Mouse (Mus musculus) hindbrain, embryonic 16.5 days (tissue): ENCODE data around the gene Ap3s2. TPM values are rescaled to one million over a fixed set of nuclear protein-coding genes. Genes with fewer than 3 reads are reported as not detected.

Source experiments
- ATAC-seq: fragments of 200-750 bp; cut with Nextera tagmentation; 2 replicates; pipeline ENCODE4 v1.8.0; 2017; ENCODE audit warnings: moderate TSS enrichment, moderate library complexity
- H3K27ac ChIP-seq: fragments of 300-500 bp; sonication (generic); 2 replicates; pipeline ENCODE4 v1.5.1; 2014; ENCODE audit warnings: low read depth, mild to moderate bottlenecking, control low read depth, low read length, moderate library complexity
- H3K27me3 ChIP-seq: fragments of 300-500 bp; sonication (generic); replicated peaks from 2 replicates; pipeline ENCODE4 v1.6.1; 2014; ENCODE audit warnings: low read length; ENCODE audit not compliant: control insufficient read depth, insufficient read depth
- H3K36me3 ChIP-seq: fragments of 300-500 bp; sonication (generic); 2 replicates; pipeline ENCODE4 v1.6.1; 2014; ENCODE audit warnings: mild to moderate bottlenecking, low read length, moderate library complexity, mixed read lengths; ENCODE audit not compliant: control insufficient read depth, insufficient read depth
- H3K4me1 ChIP-seq: fragments of 300-500 bp; sonication (generic); 2 replicates; pipeline ENCODE4 v1.6.1; 2014; ENCODE audit warnings: low read depth, low read length; ENCODE audit not compliant: control insufficient read depth, insufficient read depth
- H3K4me2 ChIP-seq: fragments of 300-500 bp; sonication (generic); 2 replicates; pipeline ENCODE4 v1.6.1; 2014; ENCODE audit warnings: mild to moderate bottlenecking, low read length, control low read depth, moderate library complexity
- H3K4me3 ChIP-seq: fragments of 300-500 bp; sonication (generic); 2 replicates; pipeline ENCODE4 v1.5.1; 2014; ENCODE audit warnings: mild to moderate bottlenecking, low read length, control low read depth, moderate library complexity
- H3K9ac ChIP-seq: fragments of 300-500 bp; sonication (generic); 2 replicates; pipeline ENCODE4 v1.6.1; 2014; ENCODE audit warnings: low read depth, mild to moderate bottlenecking, control low read depth, low read length, moderate library complexity
- H3K9me3 ChIP-seq: fragments of 300-500 bp; sonication (generic); 2 replicates; pipeline ENCODE4 v1.6.1; 2014; ENCODE audit warnings: mild to moderate bottlenecking, low read length, moderate library complexity; ENCODE audit not compliant: control insufficient read depth
- WGBS: fragments of 180-500 bp; shearing (Covaris S2); extraction: QIAGEN DNeasy Blood & Tissue Kit; methylation state at CpG from one replicate; pipeline ENCODE4 v1.1.7; 2014; 5-methylcytosine and 5-hydroxymethylcytosine counted together
- polyA plus RNA-seq: library from polyadenylated mRNA; unstranded; fragments of >200 nt; fragmentation: Nextera tagmentation; extraction: Ambion mirVana; gene quantifications from 2 replicates; pipeline ENCODE4 v1.2.1, GENCODE M21; 2015

Ap3s2 gene
- polyA plus RNA-seq, 1 experiment from 2014 or later = 37.9 TPM

- H3K36me3 ChIP-seq = no peaks in the 10 kb centered on the region; the same call in 1 of the 2 replicates
- H3K4me1 ChIP-seq = no peaks in the 10 kb centered on the region
- no peaks in the 10 kb centered on the region for H3K9me3 ChIP-seq
- H3K27ac ChIP-seq = no peak overlapping the region
- 93% methylated on average over 1 of the region's 1 CpGs for WGBS
- no peak for ATAC-seq
- no peak overlapping the region for H3K4me3 ChIP-seq
- no peaks in the 10 kb centered on the region for H3K27me3 ChIP-seq
- no peak overlapping the region for H3K4me2 ChIP-seq
- no peak overlapping the region for H3K9ac ChIP-seq
These were observed 25.7 kb downstream of the Ap3s2 start for GRCm38 (mm10) chr7:79894790-79895189.

GRCm38 (mm10) chr7:79892576-79893428 is 27.6 kb downstream of the Ap3s2 start:
- no peak overlapping the region for H3K4me2 ChIP-seq
- 89% methylated on average over 6 of the region's 6 CpGs for WGBS
- H3K9ac ChIP-seq = no peak overlapping the region
- H3K27me3 ChIP-seq = no peaks in the 10 kb centered on the region
- ATAC-seq = no peak
- no peaks in the 10 kb centered on the region for H3K9me3 ChIP-seq
- H3K4me3 ChIP-seq = no peak overlapping the region
- no peaks in the 10 kb centered on the region; the same call in 1 of the 2 replicates for H3K36me3 ChIP-seq
- H3K4me1 ChIP-seq = no peaks in the 10 kb centered on the region
- no peak overlapping the region for H3K27ac ChIP-seq

DNA sequence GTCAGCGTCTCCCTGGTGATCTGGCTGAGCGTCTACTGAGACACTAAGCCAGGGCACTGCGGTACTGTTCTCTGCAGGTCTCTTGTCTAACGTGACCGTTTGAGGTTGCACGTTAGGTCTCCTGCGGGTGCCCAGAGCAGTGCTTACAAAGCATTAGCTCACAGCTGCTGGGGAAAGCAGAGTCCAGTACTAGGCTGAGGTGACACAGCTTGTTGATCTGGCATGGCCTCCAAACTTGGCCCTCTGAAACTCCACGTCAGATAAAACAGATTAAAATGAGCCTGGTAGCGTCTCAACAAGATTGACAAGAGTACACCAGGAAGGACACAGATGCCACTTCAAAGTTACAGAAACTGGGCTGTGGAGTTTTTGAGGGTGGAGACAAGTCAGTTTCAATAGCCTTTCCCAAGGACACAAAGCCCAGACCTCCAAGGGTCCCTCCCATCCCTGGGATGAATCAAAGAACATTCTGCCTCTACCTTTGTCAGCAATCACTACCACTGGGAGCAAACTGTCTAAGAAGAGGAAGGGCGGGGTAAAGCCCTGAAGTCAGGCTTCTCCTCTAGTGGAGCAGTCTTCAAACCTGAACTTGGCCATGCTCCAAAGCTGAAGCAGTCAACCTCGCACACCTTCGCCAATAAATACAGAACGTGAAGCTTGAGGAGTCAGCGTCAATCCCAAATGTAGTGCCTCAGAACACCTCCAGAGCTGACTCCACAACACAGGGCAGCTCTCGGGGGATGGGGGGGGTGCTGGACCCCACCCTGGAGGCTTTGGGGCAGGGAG is 29.8 kb downstream of the Ap3s2 start:
- Histone ChIP-seq H3K4me2 (no peak overlapping the region), H3K27me3 (no peaks in the 10 kb centered on the region), H3K9ac (no peak overlapping the region), H3K36me3 (peaks cover under 1% of the 10 kb centered on the region; the same call in 1 of the 2 replicates), H3K9me3 (no peaks in the 10 kb centered on the region), H3K4me3 (no peak overlapping the region), H3K4me1 (no peaks in the 10 kb centered on the region), H3K27ac (no peak overlapping the region)
- ATAC-seq = no peak
- WGBS = 90% methylated on average over 15 of the region's 15 CpGs

DNA sequence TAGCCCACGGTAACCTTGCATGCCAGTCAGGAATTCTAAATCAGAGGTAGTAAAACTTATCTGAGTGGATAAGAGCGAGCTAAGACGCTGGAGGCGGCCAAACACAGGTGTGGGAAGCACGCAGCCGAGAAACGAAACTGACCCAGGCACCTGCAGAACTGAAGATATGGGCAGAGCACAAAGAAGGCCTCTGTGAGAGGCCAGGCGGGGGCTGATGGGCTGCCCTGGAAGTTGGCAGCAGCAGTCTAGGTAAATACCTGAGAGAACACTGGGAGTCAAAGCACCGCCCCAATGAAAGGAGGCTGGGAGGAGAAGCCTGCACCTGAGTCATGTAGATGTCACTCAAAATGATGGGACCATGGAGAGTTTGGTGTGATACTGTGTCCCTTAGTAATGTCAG is 31.8 kb downstream of the Ap3s2 start:
- WGBS = 96% methylated on average over 9 of the region's 9 CpGs
- H3K4me2 ChIP-seq = no peak overlapping the region
- no peaks in the 10 kb centered on the region for H3K27me3 ChIP-seq
- no peak overlapping the region for H3K9ac ChIP-seq
- no peak overlapping the region for H3K27ac ChIP-seq
- no peaks in the 10 kb centered on the region for H3K9me3 ChIP-seq
- no peaks in the 10 kb centered on the region for H3K4me1 ChIP-seq
- peaks cover 6% of the 10 kb centered on the region for H3K36me3 ChIP-seq
- no peak overlapping the region for H3K4me3 ChIP-seq
- ATAC-seq = no peak

- Histone ChIP-seq H3K4me1 (no peaks in the 10 kb centered on the region), H3K4me2 (no peak overlapping the region), H3K27me3 (no peaks in the 10 kb centered on the region), H3K27ac (no peak overlapping the region), H3K9me3 (no peaks in the 10 kb centered on the region), H3K4me3 (no peak overlapping the region), H3K9ac (no peak overlapping the region), H3K36me3 (peaks cover 17% of the 10 kb centered on the region)
- no peak for ATAC-seq
- WGBS = 94% methylated on average over 7 of the region's 7 CpGs
These were observed 36.7 kb downstream of the Ap3s2 start for GRCm38 (mm10) chr7:79883613-79884334.

- Histone ChIP-seq H3K4me3 (no peak overlapping the region), H3K4me1 (no peaks in the 10 kb centered on the region), H3K9ac (no peak overlapping the region), H3K27me3 (no peaks in the 10 kb centered on the region), H3K4me2 (no peak overlapping the region), H3K9me3 (no peaks in the 10 kb centered on the region), H3K27ac (no peak overlapping the region), H3K36me3 (peaks cover 17% of the 10 kb centered on the region)
- 99% methylated on average over 6 of the region's 6 CpGs for WGBS
- ATAC-seq = no peak
These were observed 38.5 kb downstream of the Ap3s2 start for GRCm38 (mm10) chr7:79881901-79882300.

GRCm38 (mm10) chr7:79880998-79881397 is 39.5 kb downstream of the Ap3s2 start:
- H3K4me1 ChIP-seq = no peaks in the 10 kb centered on the region
- H3K36me3 ChIP-seq = peaks cover 17% of the 10 kb centered on the region
- 52% methylated on average over 3 of the region's 3 CpGs for WGBS
- no peak overlapping the region for H3K9ac ChIP-seq
- H3K9me3 ChIP-seq = no peaks in the 10 kb centered on the region
- H3K4me3 ChIP-seq = no peak overlapping the region
- H3K4me2 ChIP-seq = no peak overlapping the region
- no peak overlapping the region for H3K27ac ChIP-seq
- no peaks in the 10 kb centered on the region for H3K27me3 ChIP-seq
- no peak for ATAC-seq

DNA sequence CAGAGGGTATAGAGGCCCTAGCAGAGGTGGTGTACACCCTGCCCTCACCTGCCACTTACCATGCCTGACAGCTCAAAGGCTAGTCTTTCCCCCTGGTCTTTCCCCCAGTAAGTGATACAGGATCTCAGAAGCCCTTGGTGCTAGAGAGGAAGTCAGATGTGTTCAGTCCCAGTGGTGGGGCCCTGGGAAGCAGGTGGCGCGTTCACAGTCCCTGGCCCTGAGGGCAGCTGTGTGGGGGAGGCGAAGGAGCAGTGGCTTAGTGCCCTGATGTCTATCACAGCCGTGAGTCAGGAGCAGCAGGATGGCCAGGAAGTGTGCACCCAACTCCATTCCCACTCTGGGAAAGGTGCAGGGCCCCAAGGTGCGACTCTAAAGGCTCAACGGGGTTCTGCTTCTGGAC is 40.4 kb downstream of the Ap3s2 start:
- H3K9me3 ChIP-seq = no peaks in the 10 kb centered on the region
- H3K36me3 ChIP-seq = peaks cover 12% of the 10 kb centered on the region
- 85% methylated on average over 6 of the region's 6 CpGs for WGBS

More for the DNA sequence above, 40.4 kb downstream of the Ap3s2 start:
- no peak for ATAC-seq
- no peaks in the 10 kb centered on the region for H3K27me3 ChIP-seq
- no peak overlapping the region for H3K9ac ChIP-seq
- H3K4me1 ChIP-seq = no peaks in the 10 kb centered on the region
- no peak overlapping the region for H3K4me3 ChIP-seq
- no peak overlapping the region for H3K4me2 ChIP-seq
- H3K27ac ChIP-seq = no peak overlapping the region
